Mouse (Mus musculus): ENCODE measurements around the gene Hspb2.

Gene Hspb2

GRCm38 (mm10) chr9:50752054-50752602, at the start of gene Hspb2:
TSS of gene Hspb2 (minus strand) at chr9:50752354.
- DNase-seq = no peak

- peak; percentile 83 for DNase-seq
These were observed 48.8 kb upstream of the Hspb2 start for GRCm38 (mm10) chr9:50800985-50801384.

GRCm38 (mm10) chr9:50798368-50798767, 46.2 kb upstream of the Hspb2 start:
- DNase-seq = peak; percentile 82

GRCm38 (mm10) chr9:50797641-50798040, 45.5 kb upstream of the Hspb2 start:
- DNase-seq = no peak

- no peak for DNase-seq
These were observed 44.6 kb upstream of the Hspb2 start for GRCm38 (mm10) chr9:50796776-50797175.

- DNase-seq = no peak
These were observed 43.1 kb upstream of the Hspb2 start for GRCm38 (mm10) chr9:50795266-50795665.

- DNase-seq = peak; percentile 50
These were observed 30.0 kb upstream of the Hspb2 start for GRCm38 (mm10) chr9:50782155-50782554.

- no peak for DNase-seq
These were observed 24.1 kb upstream of the Hspb2 start for GRCm38 (mm10) chr9:50776162-50776760.

GRCm38 (mm10) chr9:50775662-50776126, 23.5 kb upstream of the Hspb2 start:
- no peak for DNase-seq

GRCm38 (mm10) chr9:50774991-50775612, 22.9 kb upstream of the Hspb2 start, which contains the start of the genes Alg9 and 1110032A03Rik:
TSS of gene Alg9 (plus strand) at chr9:50775019.
TSS of gene 1110032A03Rik (minus strand) at chr9:50775520.
- peak; percentile 89 for DNase-seq

GRCm38 (mm10) chr9:50774026-50774462, 21.9 kb upstream of the Hspb2 start:
- no peak for DNase-seq

- no peak for DNase-seq
These were observed 17.9 kb upstream of the Hspb2 start for GRCm38 (mm10) chr9:50770011-50770410.

- DNase-seq = peak; percentile 100
These were observed 16.2 kb upstream of the Hspb2 start, which contains the start of gene Fdxacb1 for GRCm38 (mm10) chr9:50768107-50769002. TSS of gene Fdxacb1 (plus strand) at chr9:50768236.

- no peak for DNase-seq
These were observed 15.5 kb upstream of the Hspb2 start for GRCm38 (mm10) chr9:50767531-50768106.

GRCm38 (mm10) chr9:50763331-50763730, 11.2 kb upstream of the Hspb2 start:
- DNase-seq = peak; percentile 56

GRCm38 (mm10) chr9:50761520-50762243, 9.5 kb upstream of the Hspb2 start:
- DNase-seq = no peak

GRCm38 (mm10) chr9:50756711-50757110, 4.6 kb upstream of the Hspb2 start:
- DNase-seq = no peak

- no peak for DNase-seq
These were observed 1.8 kb upstream of the Hspb2 start for GRCm38 (mm10) chr9:50753947-50754346.

GRCm38 (mm10) chr9:50752784-50753615, 846 bp upstream of the Hspb2 start:
- DNase-seq = peak; percentile 91

GRCm38 (mm10) chr9:50751323-50751722, 831 bp downstream of the Hspb2 start, which contains the start of gene Cryab:
TSS of gene Cryab (plus strand) at chr9:50751325.
- no peak for DNase-seq

GRCm38 (mm10) chr9:50750706-50751105, 1.4 kb downstream of the Hspb2 start:
- no peak for DNase-seq

Measured in lung, postnatal 36 days (tissue).